Mouse (Mus musculus): ENCODE measurements around the gene 4930524B15Rik.
"Not testable (repeated sequence)": the region's sequence is repeated elsewhere in the genome, so short reads cannot be mapped to it uniquely, and the experiment has no call there.

4930524B15Rik gene

GRCm38 (mm10) chr11:31965256-31966134, at the start of gene 4930524B15Rik:
Gene 4930524B15Rik, plus strand, starts transcription at chr11:31965592.
- DNase-seq (ENCODE audit: low read depth, low spot score) = no peak

GRCm38 (mm10) chr11:31917769-31918168, 47.6 kb upstream of the 4930524B15Rik start:
- DNase-seq (ENCODE audit: low read depth, low spot score) = no peak

- no peak for DNase-seq (ENCODE audit: low read depth, low spot score)
Observed at GRCm38 (mm10) chr11:31930051-31930450, 35.3 kb upstream of the 4930524B15Rik start.

- no peak for DNase-seq (ENCODE audit: low read depth, low spot score)
Observed at GRCm38 (mm10) chr11:31935652-31936051, 29.7 kb upstream of the 4930524B15Rik start.

GRCm38 (mm10) chr11:31936910-31937525, 28.4 kb upstream of the 4930524B15Rik start:
- no peak for DNase-seq (ENCODE audit: low read depth, low spot score)

DNA sequence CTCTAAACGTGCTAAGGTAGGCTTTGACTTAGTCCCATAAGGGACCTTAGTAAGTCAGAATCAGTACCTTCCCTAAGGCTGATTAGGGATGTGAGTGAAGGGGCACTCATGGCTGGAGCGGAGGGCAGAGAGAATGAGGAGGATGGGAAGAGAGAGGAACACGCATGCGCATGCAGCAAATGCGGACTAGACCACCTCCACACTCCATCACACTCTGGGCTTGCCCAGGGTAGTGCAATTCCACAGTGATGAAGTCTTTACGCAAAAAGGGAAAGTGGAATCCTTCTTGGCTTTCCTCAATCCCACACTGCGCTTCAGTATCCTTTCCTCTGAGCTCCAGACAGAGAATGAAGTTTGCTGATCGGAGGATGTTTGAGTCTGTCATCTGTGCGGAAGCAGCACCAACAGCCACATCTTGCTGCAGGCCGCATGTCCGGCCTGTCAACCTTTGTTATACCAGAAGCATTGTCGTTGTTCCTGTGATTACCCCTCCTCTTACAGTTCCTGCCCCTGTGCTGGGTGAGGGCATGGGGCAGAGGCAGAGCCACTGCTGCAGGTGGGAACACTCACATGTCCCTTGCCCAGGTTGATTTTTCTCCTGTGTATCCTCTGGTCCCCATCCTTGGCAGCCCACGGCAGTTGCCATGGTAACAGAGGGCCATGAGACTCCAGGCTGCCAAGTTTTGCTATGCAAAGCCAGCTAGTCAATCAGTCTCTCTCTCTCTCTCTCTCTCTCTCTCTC, 24.3 kb upstream of the 4930524B15Rik start:
- no peak for DNase-seq (ENCODE audit: low read depth, low spot score)

GRCm38 (mm10) chr11:31941640-31942638, 23.5 kb upstream of the 4930524B15Rik start:
- DNase-seq (ENCODE audit: low read depth, low spot score) = no peak

DNA sequence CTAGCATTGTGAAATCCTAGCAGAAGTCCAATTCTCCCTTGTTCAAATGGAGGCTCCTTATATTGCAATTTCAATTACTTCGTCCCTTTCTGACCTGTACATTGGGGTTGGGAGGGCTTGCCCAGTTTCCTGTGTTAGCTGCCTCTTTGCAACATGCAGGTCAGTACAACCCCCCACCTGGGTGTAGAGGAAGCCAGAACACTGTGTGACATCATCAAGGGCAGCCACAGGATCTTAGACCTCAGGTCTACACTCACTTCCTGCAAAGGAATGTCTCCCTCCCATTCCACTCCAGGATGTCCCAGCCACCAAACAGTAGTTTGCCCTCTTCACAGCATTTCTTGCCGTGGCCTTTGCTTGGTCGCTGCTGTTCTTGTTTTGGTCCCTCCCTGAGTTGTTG, 19.9 kb upstream of the 4930524B15Rik start:
- no peak for DNase-seq (ENCODE audit: low read depth, low spot score)

GRCm38 (mm10) chr11:31948462-31949330, 16.7 kb upstream of the 4930524B15Rik start:
- no peak for DNase-seq (ENCODE audit: low read depth, low spot score)

DNA sequence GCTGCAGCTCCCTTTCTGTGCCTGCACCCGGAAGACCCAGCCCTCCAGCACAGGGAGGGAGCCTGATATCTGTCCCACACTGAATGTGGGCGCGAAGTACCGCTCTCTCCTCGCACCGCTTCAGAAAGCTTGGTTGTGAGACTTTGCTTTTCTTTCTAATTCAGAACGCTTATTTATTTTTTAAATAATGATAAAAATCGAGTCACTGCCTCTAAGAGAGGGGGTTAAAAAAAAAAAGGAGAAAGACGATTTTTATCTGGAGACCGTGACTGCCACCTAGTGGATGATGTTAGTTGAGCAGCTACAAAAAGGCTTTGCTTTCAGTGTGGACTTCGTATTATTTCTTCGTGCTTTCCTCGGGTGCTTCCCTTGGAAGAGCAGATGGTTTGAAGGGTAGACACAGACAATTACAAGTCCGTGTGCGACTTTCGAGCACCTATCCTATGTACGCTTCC, 16.0 kb upstream of the 4930524B15Rik start:
- DNase-seq (ENCODE audit: low read depth, low spot score) = peak; percentile 73

GRCm38 (mm10) chr11:31960071-31960470, 5.3 kb upstream of the 4930524B15Rik start:
- no peak for DNase-seq (ENCODE audit: low read depth, low spot score)

GRCm38 (mm10) chr11:31963993-31964392, 1.4 kb upstream of the 4930524B15Rik start:
- no peak for DNase-seq (ENCODE audit: low read depth, low spot score)

DNA sequence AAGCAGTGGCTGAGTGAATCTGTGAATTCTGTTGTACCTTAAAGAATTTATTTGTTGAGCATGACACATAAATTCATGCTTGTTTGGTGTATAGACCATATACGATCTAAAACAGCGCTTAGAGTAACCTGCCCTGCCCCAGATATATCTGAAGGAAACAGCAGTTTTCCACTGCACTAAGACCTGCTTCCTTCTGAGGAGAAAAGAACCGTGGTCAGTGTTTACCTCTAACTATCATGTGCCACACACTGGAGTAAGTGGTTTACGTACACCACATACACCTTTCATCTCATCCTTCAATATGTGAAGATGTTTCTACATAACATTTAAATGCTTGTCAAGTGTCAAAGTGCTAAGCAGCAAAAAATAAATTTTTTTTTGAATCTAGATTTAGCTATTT, 8.7 kb downstream of the 4930524B15Rik start:
- DNase-seq (ENCODE audit: low read depth, low spot score) = no peak

- DNase-seq (ENCODE audit: low read depth, low spot score) = no peak
Observed at GRCm38 (mm10) chr11:31974826-31975225, 9.4 kb downstream of the 4930524B15Rik start.

GRCm38 (mm10) chr11:31975678-31976077, 10.3 kb downstream of the 4930524B15Rik start:
- no peak for DNase-seq (ENCODE audit: low read depth, low spot score)

DNA sequence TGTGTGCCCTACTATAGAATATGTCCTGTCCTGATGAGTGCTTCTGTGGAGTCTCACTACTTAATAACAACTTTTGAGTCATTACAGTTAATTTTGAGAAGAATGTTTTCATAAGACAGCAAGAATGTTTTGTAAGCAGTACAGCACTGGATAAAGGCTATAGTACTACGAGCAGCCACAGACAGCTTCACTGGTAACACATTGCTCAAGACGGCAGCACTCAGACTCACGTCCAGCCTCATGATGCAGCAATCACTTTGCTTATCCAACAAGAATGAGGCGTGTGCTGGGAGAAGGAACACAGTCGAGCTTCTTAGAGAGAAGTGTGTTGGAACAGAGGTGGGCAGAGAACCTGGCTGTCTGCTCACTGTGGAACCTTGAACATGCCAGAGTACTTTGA, 10.7 kb downstream of the 4930524B15Rik start:
- no peak for DNase-seq (ENCODE audit: low read depth, low spot score)

DNA sequence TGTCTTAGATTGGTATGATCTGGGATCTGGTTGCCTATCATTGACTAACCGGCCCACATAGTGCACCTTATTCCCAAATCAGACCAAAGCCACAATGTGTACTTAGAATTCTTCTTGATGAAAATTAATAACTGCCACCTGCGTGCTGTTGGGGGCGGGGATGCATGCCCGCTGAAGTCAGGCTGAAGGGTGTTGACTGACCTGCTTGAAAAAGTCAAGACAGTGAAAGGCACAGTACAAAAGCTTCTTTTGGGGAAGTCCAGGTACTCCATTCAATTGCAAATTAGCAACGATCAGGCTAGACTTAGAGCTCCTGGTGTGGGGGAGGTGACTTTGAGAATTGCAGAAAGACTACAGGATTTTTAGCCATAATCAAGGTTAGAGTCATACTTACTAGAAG, 14.7 kb downstream of the 4930524B15Rik start:
- DNase-seq (ENCODE audit: low read depth, low spot score) = not testable (repeated sequence)

DNA sequence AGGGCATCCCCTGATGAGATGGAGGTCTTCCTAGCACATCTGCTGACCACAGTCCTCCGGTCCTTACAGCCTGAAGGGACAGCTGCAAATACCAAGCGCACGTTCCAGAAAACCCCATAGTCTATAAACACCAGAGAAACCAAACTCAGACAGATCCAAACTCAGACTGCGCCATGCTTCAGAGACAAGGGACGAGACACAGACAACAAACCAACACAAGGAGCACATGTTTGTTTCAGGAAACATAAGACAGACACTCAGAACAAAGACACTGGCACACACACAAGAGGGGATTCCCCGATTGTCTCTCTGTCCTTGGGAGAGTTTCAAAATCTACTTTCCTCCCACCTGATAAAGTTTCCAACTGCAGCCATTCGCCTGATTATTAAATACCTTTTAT, 16.4 kb downstream of the 4930524B15Rik start:
- no peak for DNase-seq (ENCODE audit: low read depth, low spot score)

GRCm38 (mm10) chr11:31982247-31982943, 17.0 kb downstream of the 4930524B15Rik start:
- DNase-seq (ENCODE audit: low read depth, low spot score) = not testable (repeated sequence)

All from c-Kit-negative CD71-positive TER-119-positive erythroid progenitor cells, embryonic 14.5 days (primary cell).